Comparison of ENCODE assay signal across 8 mouse cellular contexts in the genomic region with DNA sequence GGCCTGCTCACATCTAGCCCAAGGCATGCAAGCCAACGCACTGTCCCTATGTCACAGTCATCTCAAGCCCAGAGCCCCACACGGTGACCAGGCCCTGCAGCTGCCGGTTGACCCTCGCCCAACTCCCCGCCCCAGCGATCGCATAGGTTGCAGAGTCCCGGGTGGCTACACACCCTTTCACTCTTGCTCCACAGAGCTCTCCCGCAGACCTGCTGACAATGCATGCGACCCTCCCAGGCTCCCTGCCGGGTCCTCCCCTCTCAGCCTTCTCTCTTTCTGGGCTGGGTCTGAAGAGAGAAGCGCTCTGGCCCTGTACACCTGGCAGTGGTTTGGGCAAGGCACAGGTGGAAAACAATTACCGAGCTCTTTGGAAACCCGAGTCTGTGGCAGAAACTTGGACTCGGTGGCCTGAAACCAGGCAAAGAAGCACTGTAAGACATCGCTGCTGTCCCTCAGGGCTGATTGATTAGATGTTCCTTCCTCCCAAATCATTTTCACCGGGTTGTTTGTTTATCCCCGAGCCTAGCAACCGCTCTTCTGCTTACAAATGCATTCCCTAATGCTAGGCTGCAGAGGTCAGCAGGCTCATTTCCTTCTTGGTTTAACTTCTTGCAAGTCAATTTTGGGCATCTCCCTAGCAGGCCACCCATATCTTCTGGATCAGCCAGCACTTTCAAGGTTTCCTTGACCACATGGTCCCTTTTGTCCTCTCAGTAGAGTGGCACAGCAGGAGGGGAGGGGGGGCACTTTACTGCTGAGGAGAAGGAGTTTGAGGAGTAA.
DNase-seq lines count a peak whose midpoint lies in the region; ATAC-seq and TF ChIP-seq lines count a peak whose summit lies in the region.

No protein-coding gene starts in this region.

- 0 out of 2 replicates have a peak, but pooled peaks have one; percentile 41 for TF ChIP-seq EP300 in ES-Bruce4 (IDR thresholded peaks at IDR 0.05; ENCODE audit: insufficient read depth, low read depth, low read length)

- ATAC-seq in hindbrain, postnatal 0 days = 0 out of 2 replicates have a peak, but pooled peaks have one; percentile 4
- peak; percentile 61 for ATAC-seq in lung, embryonic 16.5 days (ENCODE audit: low read depth)

- no peaks in the 10 kb centered on the region for H3K36me3 ChIP-seq in ES-Bruce4 (ENCODE audit: control insufficient read depth, insufficient read depth, low read length, poor library complexity, severe bottlenecking)
- H3K36me3 ChIP-seq in hindbrain, postnatal 0 days (ENCODE audit: insufficient read depth, low read length) = no peaks in the 10 kb centered on the region
- H3K36me3 ChIP-seq in lung, embryonic 16.5 days (ENCODE audit: control insufficient read depth, insufficient read depth, low read length) = no peaks in the 10 kb centered on the region

- 10% methylated on average over 19 of the region's 19 CpGs for WGBS in hindbrain, postnatal 0 days
- WGBS in lung, embryonic 16.5 days = 11% methylated on average over 19 of the region's 19 CpGs

- 0 out of 2 replicates have a peak overlapping the region, but pooled peaks have one; percentile 2 for H3K4me2 ChIP-seq in hindbrain, postnatal 0 days (ENCODE audit: low read depth, low read length)
- H3K4me2 ChIP-seq in lung, embryonic 16.5 days (ENCODE audit: low read depth, low read length) = peak overlapping the region; percentile 7; the same call in 1 of the 2 replicates

- H3K4me3 ChIP-seq in ES-Bruce4 (ENCODE audit: low read depth, low read length) = no peak overlapping the region
- no peak overlapping the region for H3K4me3 ChIP-seq in hindbrain, postnatal 0 days (ENCODE audit: low read length)
- no peak overlapping the region for H3K4me3 ChIP-seq in lung, embryonic 16.5 days (ENCODE audit: low read length)

- no peak overlapping the region for H3K9ac ChIP-seq in ES-Bruce4 (ENCODE audit: low read depth, poor library complexity, severe bottlenecking)
- H3K9ac ChIP-seq in hindbrain, postnatal 0 days (replicated peaks; ENCODE audit: low read length) = no peak overlapping the region
- H3K9ac ChIP-seq in lung, embryonic 16.5 days (ENCODE audit: low read length) = no peak overlapping the region

- peak; percentile 65 for DNase-seq in ZHBTc4 (ENCODE audit: low read depth, low spot score)
- DNase-seq in hindbrain, postnatal 0 days (ENCODE audit: low spot score) = no peak
- no peak for DNase-seq in thymus, postnatal 36 days
- no peak for DNase-seq in MN1 (ENCODE audit: low spot score)
- DNase-seq in adrenal gland, postnatal 25 days = no peak
- DNase-seq in cerebellum, adult 11 months = no peak

- no peaks in the 10 kb centered on the region for H3K9me3 ChIP-seq in ES-Bruce4 (replicated peaks; ENCODE audit: control insufficient read depth, insufficient read depth, low read length, poor library complexity, severe bottlenecking)
- H3K9me3 ChIP-seq in hindbrain, postnatal 0 days (ENCODE audit: low read length) = no peaks in the 10 kb centered on the region
- H3K9me3 ChIP-seq in lung, embryonic 16.5 days (ENCODE audit: control insufficient read depth, low read length) = no peaks in the 10 kb centered on the region

- H3K4me1 ChIP-seq in ES-Bruce4 (ENCODE audit: control insufficient read depth, insufficient read depth, low read length) = peaks cover 2% of the 10 kb centered on the region
- H3K4me1 ChIP-seq in hindbrain, postnatal 0 days (ENCODE audit: insufficient read depth, low read length) = peaks cover 18% of the 10 kb centered on the region; the same call in 1 of the 2 replicates
- H3K4me1 ChIP-seq in lung, embryonic 16.5 days (replicated peaks; ENCODE audit: control insufficient read depth, insufficient read depth, low read length) = peaks cover 23% of the 10 kb centered on the region

- TF ChIP-seq CTCF in ES-Bruce4 (IDR thresholded peaks at IDR 0.05; ENCODE audit: low read depth, low read length) = no peak
- TF ChIP-seq CTCF in hindbrain, postnatal 0 days (IDR thresholded peaks at IDR 0.05; ENCODE audit: low read depth) = no peak

- no peaks in the 10 kb centered on the region for H3K27me3 ChIP-seq in ES-Bruce4 (ENCODE audit: control insufficient read depth, insufficient read depth, low read length, poor library complexity, severe bottlenecking)
- no peaks in the 10 kb centered on the region for H3K27me3 ChIP-seq in hindbrain, postnatal 0 days (ENCODE audit: insufficient read depth, low read length)
- H3K27me3 ChIP-seq in lung, embryonic 16.5 days (ENCODE audit: control insufficient read depth, insufficient read depth, low read depth, low read length) = no peaks in the 10 kb centered on the region

- no peak overlapping the region for H3K27ac ChIP-seq in ES-Bruce4 (ENCODE audit: insufficient read depth, low read length)
- H3K27ac ChIP-seq in hindbrain, postnatal 0 days = no peak overlapping the region
- H3K27ac ChIP-seq in lung, embryonic 16.5 days (ENCODE audit: low read length) = no peak overlapping the region

- TF ChIP-seq POLR2A in ES-Bruce4 (IDR thresholded peaks at IDR 0.05; ENCODE audit: insufficient read depth, low read length) = no peak
